Mouse (Mus musculus) mouse trophoblast stem cell (cell line): ENCODE measurements around the gene Clcn3.
"Not testable (repeated sequence)": the region's sequence is repeated elsewhere in the genome, so short reads cannot be mapped to it uniquely, and the experiment has no call there.

Experiments
- in situ Hi-C, 2 experiments: fragments of 300-500 bp; cut with MseI, MboI; formaldehyde crosslinking; loops; 2 replicates in 1 of 2; 3 replicates in 1 of 2; pipeline ENCODE4 v1.15.1; 2025

Clcn3 gene

DNA sequence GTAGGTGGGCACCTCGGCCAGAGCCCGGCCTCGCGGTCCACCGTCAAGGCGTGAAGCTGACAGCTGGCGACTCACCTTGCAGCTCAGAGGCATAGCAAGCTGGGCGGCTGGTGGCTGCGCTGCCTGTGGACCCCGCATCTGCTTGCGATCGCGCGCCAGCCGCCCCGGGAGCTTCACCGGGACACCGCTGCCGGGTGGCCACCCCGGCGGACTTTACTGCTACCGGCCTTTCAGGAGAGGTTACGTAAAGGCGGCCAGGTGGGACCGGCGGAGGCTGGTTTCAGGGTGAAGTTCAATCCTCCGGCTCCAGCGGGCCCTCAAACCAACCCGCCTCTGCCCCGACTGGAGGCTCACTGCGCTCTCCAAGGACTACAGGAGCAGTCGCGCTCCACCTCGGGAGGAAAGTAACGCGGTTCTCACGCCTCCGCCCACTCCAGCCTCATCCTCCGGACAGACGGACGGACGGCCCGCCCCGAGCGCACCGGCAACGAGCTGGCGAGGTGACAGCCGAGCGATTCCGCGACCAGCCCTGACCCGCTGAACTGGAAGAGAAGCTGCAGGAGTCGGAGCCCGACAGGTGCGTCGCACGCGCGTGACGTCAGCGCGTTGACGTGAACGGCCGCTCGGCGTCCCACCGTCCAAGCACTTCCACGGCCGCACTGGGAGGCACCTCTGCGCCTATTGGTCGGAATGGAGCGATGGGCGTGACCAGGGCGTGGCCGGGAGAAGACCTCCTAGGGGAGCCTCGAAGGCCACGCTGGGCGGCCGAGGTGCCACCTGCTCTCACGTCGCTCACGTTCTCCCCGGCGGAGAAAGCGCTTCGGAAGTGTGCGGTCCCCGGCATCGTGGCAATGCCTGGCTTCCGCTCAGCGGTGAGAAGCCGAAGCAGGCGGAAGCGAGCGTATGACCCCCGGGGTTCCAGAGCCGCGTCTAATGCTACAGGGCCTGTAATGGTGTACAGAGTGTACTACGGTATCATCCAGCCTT lies at the start of gene Clcn3:
Gene Clcn3 (minus strand): TSS at position 600 of the 987 bp plus-strand sequence.
- in situ Hi-C loops: no loop called here

DNA sequence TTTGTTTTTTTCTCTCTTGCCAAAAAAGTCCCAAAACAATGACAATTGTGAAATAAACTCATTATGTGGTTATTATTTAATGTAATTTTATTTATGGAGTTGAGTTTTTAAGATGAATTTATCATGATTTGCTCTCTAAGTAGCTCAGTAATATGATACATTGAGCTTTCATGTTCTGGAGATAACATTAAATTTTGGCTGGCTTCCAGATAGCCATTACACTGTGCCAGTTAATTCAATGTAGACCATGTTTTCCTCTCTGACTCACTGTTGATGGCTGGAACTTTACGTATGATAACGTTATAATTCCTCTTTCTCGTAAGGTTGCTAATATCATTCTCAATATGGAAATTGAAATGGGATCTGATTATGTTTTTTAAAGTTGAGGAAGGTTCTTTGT lies 13.4 kb upstream of the Clcn3 start:
- in situ Hi-C loops: no loop called here

DNA sequence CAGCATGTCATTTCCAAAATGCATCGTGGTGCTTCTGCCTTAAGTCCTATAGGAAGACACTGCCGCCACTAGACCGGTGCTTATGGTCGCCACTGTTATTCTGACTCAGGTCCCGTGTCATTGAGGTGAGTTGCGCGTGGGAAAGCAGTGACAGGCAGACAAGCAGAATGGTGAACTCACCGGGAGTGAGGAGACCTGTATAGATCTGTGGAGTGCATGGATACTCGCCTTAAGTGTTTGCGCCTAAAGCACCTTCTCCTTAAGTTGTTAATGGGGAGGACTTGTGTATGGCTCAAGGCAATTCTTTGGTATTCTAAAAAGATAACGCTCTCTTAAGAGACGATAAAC lies 10.5 kb upstream of the Clcn3 start:
- in situ Hi-C loops: no loop called here

GRCm38 (mm10) chr8:60992910-60993638 lies 10.0 kb upstream of the Clcn3 start, which contains the start of gene Nek1:
Nek1 (plus strand) TSS chr8:60993195.
- in situ Hi-C loops: no loop called here

DNA sequence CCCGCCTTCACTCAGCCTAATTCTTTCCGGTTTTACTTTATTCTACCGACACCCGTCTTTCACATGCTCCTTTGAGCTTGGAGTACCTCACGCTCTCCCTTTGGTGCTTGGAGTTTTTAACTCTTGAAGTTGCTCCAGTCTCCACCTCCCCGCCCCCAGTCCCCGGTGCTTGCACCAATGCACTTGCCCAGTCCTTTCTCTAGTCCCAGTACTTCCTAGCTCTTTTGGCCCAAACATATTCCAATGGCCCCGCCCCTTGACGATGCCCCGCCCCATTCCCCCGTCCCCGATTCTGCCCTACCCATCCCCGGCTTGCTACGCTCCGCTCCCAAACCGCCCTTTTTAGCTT lies 9.4 kb upstream of the Clcn3 start:
- in situ Hi-C loops: no loop called here

DNA sequence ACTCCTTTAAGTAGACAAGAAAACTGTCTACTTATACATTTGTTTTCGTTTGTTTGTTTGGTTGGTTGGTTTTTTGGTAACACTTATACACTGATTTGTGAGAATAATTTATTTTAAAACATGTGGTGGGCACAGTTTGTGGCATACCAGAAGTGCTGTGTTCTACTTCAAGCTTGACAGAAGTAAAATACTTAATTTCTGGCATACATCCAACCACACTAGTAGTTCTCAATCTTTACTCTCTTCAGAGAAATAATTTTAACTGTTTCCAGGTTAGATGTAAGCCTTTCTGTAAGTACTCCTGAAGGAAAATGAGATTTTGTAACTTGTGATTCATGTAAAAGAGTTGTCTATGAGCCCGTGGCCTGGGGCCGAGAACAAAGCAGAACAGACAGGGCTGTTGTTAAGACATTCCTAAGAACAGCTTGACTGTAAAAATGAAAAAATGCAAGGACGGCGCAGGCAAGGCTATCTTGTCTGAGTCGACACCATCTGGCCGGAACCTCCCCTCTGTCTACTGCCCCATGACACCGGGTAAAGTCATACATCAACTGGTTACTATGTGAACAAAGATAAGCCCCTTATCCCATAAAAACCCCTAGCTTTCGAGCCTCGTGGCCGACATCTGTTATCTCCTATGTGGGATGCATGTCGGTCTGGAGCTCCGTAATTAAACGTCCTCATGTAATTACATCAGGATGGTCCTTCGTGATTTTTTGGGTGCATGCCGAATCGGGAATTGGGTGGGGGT lies 1.3 kb upstream of the Clcn3 start:
- in situ Hi-C loops: not testable (repeated sequence)

- in situ Hi-C loops: no loop called here
Observed at GRCm38 (mm10) chr8:60983688-60984079, 584 bp upstream of the Clcn3 start.

- in situ Hi-C loops: no loop called here
Observed at GRCm38 (mm10) chr8:60981388-60981787, 1.7 kb downstream of the Clcn3 start.

- in situ Hi-C loops: no loop called here
Observed at GRCm38 (mm10) chr8:60978496-60978895, 4.6 kb downstream of the Clcn3 start.

DNA sequence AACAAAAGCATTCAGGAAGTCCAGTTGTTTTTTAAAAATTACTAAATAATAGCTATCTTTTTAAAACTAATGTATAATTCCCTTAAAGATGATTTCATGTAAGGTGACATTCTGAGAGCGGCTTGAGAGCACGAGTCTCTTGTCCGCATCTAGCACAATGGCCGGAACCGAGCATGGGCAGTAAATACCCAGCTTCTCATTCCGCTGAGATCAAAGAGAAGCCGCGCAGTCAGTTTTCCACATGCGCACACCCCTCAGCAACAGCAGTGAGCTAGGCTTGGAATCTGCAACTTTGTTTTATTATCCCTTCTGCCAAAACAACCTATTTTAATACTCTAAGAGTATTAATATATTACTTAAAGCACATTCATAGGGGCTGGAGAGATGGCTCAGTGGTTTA lies 6.3 kb downstream of the Clcn3 start:
- in situ Hi-C loops: no loop called here

GRCm38 (mm10) chr8:60974837-60975236 lies 8.3 kb downstream of the Clcn3 start:
- in situ Hi-C loops: no loop called here

DNA sequence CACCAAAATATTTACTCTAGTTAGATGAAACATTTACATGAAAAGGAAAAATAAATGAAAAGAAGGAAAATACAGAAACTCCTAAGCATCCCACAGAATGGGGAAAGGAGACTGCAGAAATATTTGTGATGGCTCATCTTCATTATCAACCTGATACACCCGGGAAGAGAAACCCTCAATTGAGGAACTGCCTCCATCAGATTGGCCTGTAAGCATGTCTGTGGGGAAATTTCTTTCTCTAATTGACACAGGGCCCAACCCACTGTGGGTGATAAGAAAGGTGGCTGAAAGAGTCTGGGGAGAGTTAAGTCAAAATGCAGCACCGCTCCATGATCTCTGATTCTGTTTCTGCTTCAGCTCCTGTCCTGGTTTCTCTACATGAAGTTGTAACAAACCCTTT lies 9.7 kb downstream of the Clcn3 start:
- in situ Hi-C loops: no loop called here

DNA sequence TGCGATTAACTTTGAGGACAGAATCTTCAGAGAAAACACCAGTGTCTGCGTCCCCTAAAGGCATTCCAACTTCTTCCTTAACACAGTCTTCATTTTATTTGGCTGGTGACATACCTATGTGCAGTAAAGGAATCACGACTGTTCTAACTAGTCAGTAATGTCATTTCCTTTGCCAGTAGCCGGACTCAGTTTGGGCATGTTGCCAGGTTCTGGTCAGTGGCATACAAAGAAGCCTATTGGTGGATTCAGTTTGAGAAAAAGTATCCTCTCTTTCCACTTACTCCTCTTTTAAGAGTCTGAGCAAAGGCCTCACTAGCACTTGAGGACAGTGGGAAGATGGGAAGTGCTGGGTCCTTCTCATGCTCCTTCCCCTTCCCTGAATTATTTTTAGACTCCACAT lies 11.3 kb downstream of the Clcn3 start:
- in situ Hi-C loops: no loop called here

GRCm38 (mm10) chr8:60969091-60969490 lies 14.0 kb downstream of the Clcn3 start:
- in situ Hi-C loops: no loop called here

DNA sequence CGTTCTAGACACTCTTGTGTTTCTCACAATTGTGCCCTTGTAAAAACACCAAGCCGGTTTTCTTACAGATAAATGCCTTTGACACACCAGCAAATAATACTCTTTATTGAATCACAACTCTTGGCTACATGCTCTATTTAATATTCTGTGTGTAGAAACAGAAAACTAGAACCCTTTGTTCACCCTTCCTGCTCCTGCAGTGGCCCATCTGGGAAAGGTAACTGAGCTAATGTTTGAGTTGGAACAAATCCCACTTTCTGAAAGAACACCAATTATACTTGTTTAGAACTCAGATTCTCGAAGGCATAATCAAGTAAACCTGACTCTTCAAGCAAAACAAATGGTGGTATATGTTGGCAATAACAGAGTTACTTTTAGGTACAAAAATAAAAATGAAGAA lies 17.4 kb downstream of the Clcn3 start:
- in situ Hi-C loops: no loop called here

GRCm38 (mm10) chr8:60965306-60965705 lies 17.8 kb downstream of the Clcn3 start:
- in situ Hi-C loops: no loop called here

- in situ Hi-C loops: no loop called here
Observed at GRCm38 (mm10) chr8:60964518-60964917, 18.6 kb downstream of the Clcn3 start.

GRCm38 (mm10) chr8:60963931-60964330 lies 19.2 kb downstream of the Clcn3 start:
- in situ Hi-C loops: no loop called here

DNA sequence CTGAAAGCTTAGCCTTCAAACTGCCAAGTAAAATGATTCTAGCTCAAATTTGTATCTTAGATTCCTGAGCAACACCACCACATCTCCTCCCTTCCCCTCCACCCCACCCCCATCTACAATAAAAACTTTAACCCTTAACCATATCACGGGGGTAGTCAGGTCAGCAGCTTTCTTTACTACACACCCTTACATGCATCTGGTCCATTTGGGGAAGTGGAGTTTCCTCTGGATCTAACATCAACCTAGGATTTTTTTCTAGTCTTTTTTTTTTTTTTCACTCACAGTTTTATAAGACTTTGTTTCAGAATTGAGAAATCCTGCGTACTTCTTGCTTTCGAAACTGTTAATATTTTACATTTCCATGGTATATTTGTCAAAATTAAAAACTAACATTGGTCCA lies 20.3 kb downstream of the Clcn3 start:
- in situ Hi-C loops: no loop called here

DNA sequence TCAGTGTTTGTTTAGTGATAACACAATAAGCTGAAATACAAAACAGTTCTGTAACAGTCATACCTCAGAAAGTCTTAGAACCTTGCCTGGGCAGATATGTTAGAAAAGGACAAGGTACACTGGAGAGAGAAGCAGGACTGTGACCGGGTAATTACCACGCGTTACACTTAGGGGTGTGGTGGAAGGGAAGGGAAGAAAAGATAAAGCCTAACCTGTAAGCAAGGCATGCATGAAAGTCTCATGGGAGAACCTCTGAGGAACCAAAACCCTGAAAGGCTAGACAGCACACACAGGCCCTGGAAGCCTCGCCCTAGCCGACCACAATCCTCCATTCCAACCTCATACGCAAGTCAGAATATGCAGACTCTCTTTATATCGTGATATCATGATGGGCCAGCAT lies 26.3 kb downstream of the Clcn3 start:
- in situ Hi-C loops: no loop called here

DNA sequence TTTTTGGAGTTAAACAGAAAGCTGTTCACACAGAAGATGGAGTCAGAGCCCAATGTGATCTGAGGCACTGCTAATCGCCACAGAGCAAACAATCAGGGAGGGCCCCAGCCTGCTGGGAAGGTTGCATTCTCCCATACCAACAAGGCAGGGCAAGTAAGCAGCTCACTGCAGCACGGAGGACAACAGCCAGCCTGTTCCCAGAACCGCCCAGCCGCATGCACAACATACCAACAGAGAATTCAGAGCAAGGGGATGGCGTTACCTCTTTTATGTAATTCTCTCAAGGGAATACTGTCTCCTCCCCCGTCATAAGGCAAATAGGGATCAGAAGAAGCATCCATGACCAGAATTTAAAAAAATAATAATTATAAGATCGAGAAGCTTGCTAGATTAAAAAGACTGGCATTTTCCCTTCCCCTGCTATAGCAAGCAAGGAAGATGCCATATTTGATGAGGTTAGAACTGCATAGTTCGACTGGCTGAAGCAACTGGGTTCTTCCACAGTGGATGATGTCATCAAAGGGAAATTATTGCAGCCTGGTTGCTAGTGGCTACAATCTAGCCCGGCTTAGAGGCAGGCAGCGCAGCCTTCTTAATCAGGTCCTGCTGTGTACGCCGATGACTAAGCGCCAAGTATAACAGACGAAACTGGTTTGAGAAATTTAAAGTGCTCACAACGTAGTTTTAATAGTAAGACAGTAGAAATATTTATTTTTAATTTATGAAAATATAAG lies 28.7 kb downstream of the Clcn3 start:
- in situ Hi-C loops: no loop called here

DNA sequence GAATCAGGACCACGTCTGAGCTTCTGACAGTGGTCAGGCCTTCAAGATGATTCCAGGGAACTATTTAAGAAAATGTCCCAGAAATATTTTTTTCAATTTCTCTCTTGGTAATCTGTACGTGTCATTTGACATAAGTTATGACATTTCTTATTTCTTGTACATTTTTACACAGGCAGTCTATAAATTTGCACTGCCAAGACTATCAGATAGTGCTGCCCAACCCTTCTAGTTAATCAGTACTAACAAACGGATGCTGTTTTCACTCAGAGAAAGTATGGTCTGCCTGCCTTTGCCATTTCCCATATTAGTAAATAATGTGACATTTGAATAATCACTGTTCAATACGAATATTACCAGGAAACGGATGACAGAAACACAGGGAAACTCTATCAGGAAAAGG lies 30.3 kb downstream of the Clcn3 start:
- in situ Hi-C loops: no loop called here
